Mouse (Mus musculus) limb, embryonic 11.5 days (tissue): ENCODE data around the gene Prkcb. TPM values are rescaled to one million over a fixed set of nuclear protein-coding genes. Genes with fewer than 3 reads are reported as not detected.

Source experiments
- ATAC-seq: fragments of 200-750 bp; cut with Nextera tagmentation; 2 replicates; pipeline ENCODE4 v1.8.0; 2017; ENCODE audit warnings: low read depth; ENCODE audit not compliant: insufficient number of reproducible peaks, low FRiP score, low TSS enrichment
- DNase-seq: peaks from one replicate; pipeline ENCODE4 v3.0.0-alpha.2; 2015; ENCODE audit warnings: low spot score
- H3K27ac ChIP-seq: fragments of 300-500 bp; sonication (generic); replicated peaks from 2 replicates; pipeline ENCODE4 v1.5.1; 2014; ENCODE audit warnings: low read depth, mild to moderate bottlenecking, low read length
- H3K27me3 ChIP-seq: fragments of 300-500 bp; sonication (generic); 2 replicates; pipeline ENCODE4 v1.6.1; 2014; ENCODE audit warnings: mild to moderate bottlenecking, low read length, mixed read lengths; ENCODE audit not compliant: control insufficient read depth, insufficient read depth
- H3K36me3 ChIP-seq: fragments of 300-500 bp; sonication (generic); 2 replicates; pipeline ENCODE4 v1.6.1; 2014; ENCODE audit warnings: mild to moderate bottlenecking, low read length, moderate library complexity, mixed read lengths; ENCODE audit not compliant: control insufficient read depth, insufficient read depth
- H3K4me1 ChIP-seq: fragments of 300-500 bp; sonication (generic); 2 replicates; pipeline ENCODE4 v1.6.1; 2014; ENCODE audit warnings: low read length, mixed read lengths; ENCODE audit not compliant: control insufficient read depth, insufficient read depth
- H3K4me2 ChIP-seq: fragments of 300-500 bp; sonication (generic); 2 replicates; pipeline ENCODE4 v1.6.1; 2014; ENCODE audit warnings: low read depth, mild to moderate bottlenecking, moderate library complexity; ENCODE audit not compliant: severe bottlenecking
- H3K4me3 ChIP-seq: fragments of 300-500 bp; sonication (generic); 2 replicates; pipeline ENCODE4 v1.5.1; 2014; ENCODE audit warnings: low read depth, low read length
- H3K9ac ChIP-seq: fragments of 300-500 bp; sonication (generic); 2 replicates; pipeline ENCODE4 v1.6.1; 2014; ENCODE audit warnings: mild to moderate bottlenecking, low read length
- H3K9me3 ChIP-seq: fragments of 300-500 bp; sonication (generic); 2 replicates; pipeline ENCODE4 v1.6.1; 2016; ENCODE audit warnings: low read length; ENCODE audit not compliant: control insufficient read depth
- WGBS: fragments of 180-500 bp; shearing (Covaris S2); extraction: QIAGEN DNeasy Blood & Tissue Kit; methylation state at CpG from one replicate; pipeline ENCODE4 v1.1.7; 2014; 5-methylcytosine and 5-hydroxymethylcytosine counted together
- polyA plus RNA-seq: library from polyadenylated mRNA; unstranded; fragments of >200 nt; fragmentation: Nextera tagmentation; extraction: Ambion mirVana; gene quantifications from 2 replicates; pipeline ENCODE4 v1.2.1, GENCODE M21; 2014

Gene Prkcb
- polyA plus RNA-seq, 1 experiment from 2014 or later, result 4.4 TPM

DNA sequence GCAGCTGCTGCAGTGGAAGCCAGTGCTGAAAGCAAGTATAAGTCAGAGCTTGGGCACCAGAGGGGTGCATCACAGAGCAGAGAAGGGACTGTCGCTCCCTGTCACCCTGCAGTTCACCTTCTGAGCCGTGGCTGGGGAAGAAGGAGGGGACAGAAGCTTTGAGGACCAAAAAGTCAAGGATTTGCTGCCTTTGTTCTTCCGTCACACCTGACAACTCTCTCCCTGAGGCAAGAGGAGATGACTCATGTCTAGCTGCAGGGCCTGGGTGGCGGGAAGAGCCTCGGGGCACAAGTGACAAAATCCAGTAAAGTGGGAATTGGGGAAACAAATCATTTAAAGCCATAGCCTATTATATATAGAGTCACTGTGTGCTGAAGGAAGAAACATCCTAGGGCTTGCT, 209.9 kb downstream of the Prkcb start:
- ATAC-seq (no peak), DNase-seq (no peak)
- Histone ChIP-seq H3K36me3 (no peaks in the 10 kb centered on the region; the same call in 1 of the 2 replicates), H3K4me1 (no peaks in the 10 kb centered on the region), H3K27me3 (no peaks in the 10 kb centered on the region), H3K4me3 (no peak overlapping the region), H3K9ac (no peak overlapping the region), H3K4me2 (no peak overlapping the region), H3K9me3 (no peaks in the 10 kb centered on the region), H3K27ac (no peak overlapping the region)
- WGBS, result 38% methylated on average over 5 of the region's 5 CpGs

DNA sequence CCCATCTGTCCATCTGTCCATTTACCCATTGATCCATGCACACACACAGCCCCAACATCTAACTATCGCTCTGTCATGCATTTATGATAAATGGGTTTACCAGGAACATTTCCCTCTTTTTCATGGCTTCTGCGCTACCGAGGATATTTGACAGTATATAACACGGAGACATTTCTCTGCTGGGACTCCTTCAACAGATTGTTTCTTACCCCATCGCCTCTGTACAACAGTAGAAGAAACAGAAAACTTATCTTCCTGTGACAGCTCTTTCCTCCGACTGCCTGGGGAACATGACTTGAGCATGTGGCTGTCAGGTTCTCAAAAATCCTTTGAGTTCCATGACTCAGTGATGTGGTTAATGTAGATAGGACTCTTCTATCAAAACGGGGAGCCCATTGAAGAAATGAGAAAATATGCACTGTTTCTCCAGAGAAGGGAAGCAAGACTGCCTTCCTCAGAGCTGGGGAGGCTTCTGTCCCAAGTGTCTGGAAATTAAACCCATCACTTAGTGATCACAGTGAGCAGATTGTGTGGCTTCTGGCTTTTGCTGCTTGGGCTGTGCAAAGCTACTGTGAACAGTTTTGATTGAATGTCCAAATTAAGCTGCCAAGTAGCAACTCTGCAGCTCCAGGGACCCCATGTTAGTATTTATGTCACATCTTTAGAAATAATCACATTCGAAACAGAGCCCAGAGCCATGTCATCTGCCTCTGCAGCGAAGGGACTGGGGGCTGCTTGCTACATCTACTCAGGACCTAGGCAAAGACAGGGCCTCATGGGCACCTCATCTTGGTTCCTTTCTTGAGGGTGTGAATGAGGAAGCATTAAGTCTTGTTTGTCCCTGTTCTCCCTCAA, 211.4 kb downstream of the Prkcb start:
- Histone ChIP-seq H3K27ac (no peak overlapping the region), H3K4me3 (no peak overlapping the region), H3K27me3 (no peaks in the 10 kb centered on the region), H3K36me3 (no peaks in the 10 kb centered on the region; the same call in 1 of the 2 replicates), H3K9ac (no peak overlapping the region), H3K4me1 (no peaks in the 10 kb centered on the region), H3K9me3 (no peaks in the 10 kb centered on the region), H3K4me2 (no peak overlapping the region)
- DNase-seq, result no peak
- ATAC-seq, result no peak
- WGBS, result 88% methylated on average over 9 of the region's 9 CpGs

DNA sequence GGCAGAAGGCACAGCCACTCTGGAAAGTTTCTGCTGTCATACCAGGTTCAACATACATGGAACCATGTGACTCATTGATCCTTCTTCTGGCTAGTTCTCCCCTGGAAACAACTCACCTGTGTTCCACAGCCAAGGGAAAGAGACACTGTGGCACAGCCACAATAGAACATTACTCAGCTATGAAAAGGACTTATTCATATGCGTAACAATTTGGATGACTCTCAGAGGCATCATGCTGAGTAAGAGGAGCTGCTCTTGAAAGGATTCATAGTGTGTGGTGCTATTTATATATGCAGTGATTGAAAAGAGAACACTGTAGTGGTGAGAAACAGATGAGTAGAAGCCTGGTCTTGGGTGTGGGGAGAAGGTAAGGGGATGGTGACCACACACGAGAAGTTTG, 217.9 kb downstream of the Prkcb start:
- no peaks in the 10 kb centered on the region for H3K27me3 ChIP-seq
- H3K4me2 ChIP-seq, result no peak overlapping the region
- no peaks in the 10 kb centered on the region for H3K36me3 ChIP-seq
- H3K9ac ChIP-seq, result no peak overlapping the region
- no peaks in the 10 kb centered on the region for H3K4me1 ChIP-seq
- no peak overlapping the region for H3K4me3 ChIP-seq
- WGBS, result 85% methylated on average over 2 of the region's 2 CpGs
- no peaks in the 10 kb centered on the region for H3K9me3 ChIP-seq
- H3K27ac ChIP-seq, result no peak overlapping the region
- ATAC-seq, result no peak
- DNase-seq, result no peak

DNA sequence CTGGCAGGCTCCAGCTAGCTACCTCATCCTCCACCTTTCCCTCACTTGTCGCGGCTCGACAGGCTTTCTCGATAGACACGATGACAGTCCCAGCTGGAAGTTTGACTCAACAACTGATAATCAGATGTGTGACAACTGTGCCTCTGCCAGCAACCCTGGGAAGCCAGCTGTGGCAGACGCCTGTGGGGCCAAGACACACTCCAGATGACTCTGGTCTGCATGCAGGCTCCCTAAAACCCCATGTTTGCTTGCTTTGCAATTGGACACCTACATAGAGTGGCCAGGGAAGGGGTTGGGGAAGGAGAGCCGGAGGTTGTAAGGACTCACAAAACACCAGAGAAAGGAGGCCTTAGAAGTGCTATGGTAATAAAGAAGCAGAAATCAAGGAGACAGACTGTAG, 221.4 kb downstream of the Prkcb start:
- no peaks in the 10 kb centered on the region for H3K4me1 ChIP-seq
- 57% methylated on average over 7 of the region's 7 CpGs for WGBS

DNA sequence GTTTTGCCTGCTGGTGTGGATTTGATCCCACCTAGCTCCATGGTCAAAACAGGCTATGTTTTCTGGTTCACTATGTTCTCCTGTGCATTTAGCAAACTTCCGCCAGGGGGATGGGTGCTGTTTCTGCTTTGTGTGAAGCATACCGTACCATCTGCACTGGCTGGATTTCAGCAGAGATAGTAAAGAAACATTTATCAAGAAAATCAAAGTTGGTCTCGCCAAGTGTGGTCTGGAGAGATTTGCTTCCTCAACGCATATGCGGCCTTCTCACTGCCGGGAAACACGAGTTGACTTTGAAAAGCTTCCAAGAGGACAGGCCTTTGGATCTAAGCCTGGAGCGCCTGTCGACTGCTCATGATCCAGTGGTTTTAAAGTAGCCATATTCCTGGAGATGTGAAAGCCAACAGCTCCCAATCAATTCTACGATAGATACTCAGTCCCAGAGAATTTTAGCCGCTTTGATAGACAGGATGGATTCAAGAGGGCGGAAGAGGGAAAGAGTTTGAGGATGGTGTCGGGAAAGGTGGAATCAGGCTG, 223.9 kb downstream of the Prkcb start:
- no peak overlapping the region for H3K9ac ChIP-seq
- whole genome bisulfite sequencing, result 90% methylated on average over 13 of the region's 13 CpGs
- no peak overlapping the region for H3K27ac ChIP-seq
- H3K36me3 ChIP-seq, result no peaks in the 10 kb centered on the region
- H3K4me2 ChIP-seq, result no peak overlapping the region
- DNase-seq (no peak), ATAC-seq (no peak)
- H3K4me1 ChIP-seq, result no peaks in the 10 kb centered on the region
- no peak overlapping the region for H3K4me3 ChIP-seq
- no peaks in the 10 kb centered on the region for H3K27me3 ChIP-seq
- H3K9me3 ChIP-seq, result no peaks in the 10 kb centered on the region

More for the DNA sequence above, 221.4 kb downstream of the Prkcb start:
- Histone ChIP-seq H3K9ac (no peak overlapping the region), H3K9me3 (no peaks in the 10 kb centered on the region), H3K27me3 (no peaks in the 10 kb centered on the region), H3K4me2 (no peak overlapping the region), H3K4me3 (no peak overlapping the region), H3K36me3 (no peaks in the 10 kb centered on the region), H3K27ac (no peak overlapping the region)
- DNase-seq (no peak), ATAC-seq (no peak)

DNA sequence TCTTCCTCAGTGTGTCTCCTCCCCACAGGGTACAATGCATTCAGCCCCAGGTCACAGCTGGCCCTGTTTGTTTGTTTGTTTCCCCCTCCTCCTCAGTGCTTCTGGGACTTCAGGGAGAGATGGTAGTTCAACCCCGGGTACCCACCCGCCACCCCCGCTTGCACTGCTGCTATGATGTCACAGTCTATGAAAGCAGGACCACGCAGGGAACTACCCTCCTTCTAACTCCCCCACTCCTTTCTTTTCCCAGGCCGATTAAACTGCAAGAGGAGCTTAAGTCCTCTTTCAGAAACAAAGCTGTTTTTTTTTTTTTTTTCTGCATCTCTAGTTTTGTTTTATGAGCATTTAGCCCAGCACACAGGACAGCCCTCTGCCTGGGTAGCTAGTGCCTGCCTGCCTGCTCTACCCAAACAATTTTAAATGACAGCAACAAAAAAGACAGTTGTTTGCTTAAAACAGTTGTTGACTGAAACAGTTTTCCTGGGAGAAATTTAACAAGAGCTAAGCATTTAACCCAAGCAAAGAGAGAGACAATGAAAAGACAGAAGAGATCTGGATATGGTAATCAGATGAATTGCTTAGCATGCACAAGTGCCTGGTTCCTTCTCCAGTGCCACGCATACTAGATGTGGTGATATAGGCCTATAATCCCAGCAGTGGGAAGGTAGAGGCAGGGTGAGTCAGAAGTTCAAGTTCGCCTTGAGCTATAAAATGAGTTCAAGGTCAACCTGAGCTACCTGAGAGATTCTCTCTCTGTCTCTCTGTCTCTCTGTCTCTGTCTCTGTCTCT, 232.5 kb downstream of the Prkcb start:
- 66% methylated on average over 7 of the region's 7 CpGs for WGBS
- H3K4me3 ChIP-seq, result no peak overlapping the region
- DNase-seq, result no peak
- no peaks in the 10 kb centered on the region for H3K9me3 ChIP-seq
- no peak overlapping the region for H3K9ac ChIP-seq
- no peak for ATAC-seq
- H3K36me3 ChIP-seq, result no peaks in the 10 kb centered on the region
- H3K4me2 ChIP-seq, result no peak overlapping the region
- no peak overlapping the region for H3K27ac ChIP-seq
- no peaks in the 10 kb centered on the region for H3K27me3 ChIP-seq
- no peaks in the 10 kb centered on the region for H3K4me1 ChIP-seq

DNA sequence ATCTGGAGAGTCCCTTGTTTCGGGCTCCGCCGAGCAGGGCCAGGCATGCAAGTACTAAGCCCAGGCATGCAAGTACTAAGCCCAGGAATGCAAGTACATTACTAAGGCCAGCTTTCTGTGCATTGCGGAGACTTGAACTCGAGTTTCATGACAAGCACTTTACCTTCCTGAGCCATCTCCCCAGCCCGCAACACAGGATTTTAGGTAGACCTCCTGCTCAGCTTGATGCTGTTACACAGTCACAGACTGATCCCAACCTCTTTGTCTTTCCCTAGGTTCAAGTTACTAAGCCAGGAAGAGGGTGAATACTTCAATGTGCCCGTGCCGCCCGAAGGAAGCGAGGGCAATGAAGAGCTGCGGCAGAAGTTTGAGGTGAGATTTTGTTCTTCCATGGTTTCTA, 239.7 kb downstream of the Prkcb start:
- 93% methylated on average over 11 of the region's 11 CpGs for WGBS
- Histone ChIP-seq H3K4me2 (no peak overlapping the region), H3K9ac (no peak overlapping the region), H3K36me3 (no peaks in the 10 kb centered on the region), H3K4me3 (no peak overlapping the region), H3K4me1 (no peaks in the 10 kb centered on the region), H3K27ac (no peak overlapping the region), H3K9me3 (no peaks in the 10 kb centered on the region), H3K27me3 (no peaks in the 10 kb centered on the region)
- ATAC-seq, result no peak
- no peak for DNase-seq

DNA sequence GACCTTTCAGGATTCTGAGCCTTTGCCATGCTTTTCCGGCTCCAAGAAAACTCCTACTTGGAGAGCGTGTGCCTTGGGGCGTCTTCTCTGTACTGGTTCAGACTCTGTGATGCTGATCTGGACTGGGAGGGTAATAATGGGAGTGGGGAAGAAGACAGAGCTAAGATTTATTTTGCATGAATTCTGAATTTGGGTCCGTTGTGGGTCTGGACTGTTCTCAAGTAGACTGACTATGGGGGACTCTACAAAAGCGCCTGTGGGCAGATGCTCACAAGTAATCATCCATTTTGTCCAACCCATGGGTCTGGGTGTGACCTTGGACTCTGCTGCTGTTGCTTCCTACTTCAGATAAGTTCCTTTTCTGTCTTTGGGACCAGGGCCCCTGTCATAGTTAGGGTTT, 240.1 kb downstream of the Prkcb start:
- no peaks in the 10 kb centered on the region for H3K27me3 ChIP-seq
- H3K4me3 ChIP-seq, result no peak overlapping the region
- H3K36me3 ChIP-seq, result no peaks in the 10 kb centered on the region
- H3K9ac ChIP-seq, result no peak overlapping the region
- no peaks in the 10 kb centered on the region for H3K4me1 ChIP-seq
- no peak overlapping the region for H3K27ac ChIP-seq
- ATAC-seq (no peak), DNase-seq (no peak)
- H3K9me3 ChIP-seq, result no peaks in the 10 kb centered on the region
- H3K4me2 ChIP-seq, result no peak overlapping the region
- 95% methylated on average over 5 of the region's 5 CpGs for WGBS
